Mouse (Mus musculus) lung, adult 2 months (tissue): ENCODE measurements around the gene Slc39a7.

Experiments
- CTCF ChIP-seq: fragments of 200-500 bp; IDR thresholded peaks from 2 replicates; pipeline ENCODE4 v1.5.1; 2011; ENCODE audit warnings: mild to moderate bottlenecking, low read length, control low read depth; ENCODE audit not compliant: insufficient read depth
- POLR2A ChIP-seq: fragments of 200-500 bp; IDR thresholded peaks from 2 replicates; pipeline ENCODE4 v1.6.1; 2011; ENCODE audit warnings: low read depth, mild to moderate bottlenecking, control low read depth, low read length, borderline replicate concordance; ENCODE audit errors: extremely low read depth

DNA sequence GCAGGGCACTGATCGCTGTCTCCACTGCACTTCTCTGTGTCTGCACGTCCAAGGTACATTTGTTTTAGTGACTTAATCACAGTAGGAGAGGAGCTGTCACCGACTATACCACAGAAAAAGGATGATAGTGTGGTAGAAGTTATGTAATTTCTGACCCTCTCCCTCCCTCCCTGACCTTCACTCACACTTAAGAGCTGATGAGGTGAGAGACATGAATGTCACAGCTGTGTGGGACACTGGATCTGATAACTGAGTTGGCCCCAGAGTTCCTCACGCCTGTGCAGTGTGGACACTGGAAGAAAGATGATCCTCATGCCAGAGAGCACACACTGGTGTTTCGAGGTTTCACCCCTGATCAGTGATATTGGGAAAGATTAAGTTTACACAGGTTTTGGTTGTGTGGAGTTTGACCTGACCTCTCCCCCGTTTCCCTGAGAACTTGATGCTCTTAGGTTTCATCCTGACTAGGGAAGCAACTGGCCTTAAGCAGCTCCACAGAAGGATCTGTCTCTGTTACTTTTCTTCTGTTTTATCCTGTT is 51.9 kb downstream of the Slc39a7 start:
- TF ChIP-seq CTCF (no peak), POLR2A (no peak)
